Mouse (Mus musculus): Measurements from ENCODE around the gene Gin1. TPM values are rescaled to one million over a fixed set of nuclear protein-coding genes. Genes with fewer than 3 reads are reported as not detected.
"Not testable (repeated sequence)": the region's sequence is repeated elsewhere in the genome, so short reads cannot be mapped to it uniquely, and the experiment has no call there.

Gin1 gene
- polyA plus RNA-seq, 1 experiment: 10.4 TPM

- WGBS: 79% methylated on average over 4 of the region's 4 CpGs
- no peaks in the 10 kb centered on the region for H3K4me1 ChIP-seq (ENCODE audit: control insufficient read depth, insufficient read depth, low read length)
- no peaks in the 10 kb centered on the region for H3K27me3 ChIP-seq (ENCODE audit: control insufficient read depth, insufficient read depth, low read length)
- no peak overlapping the region for H3K4me3 ChIP-seq (replicated peaks; ENCODE audit: insufficient read depth, low read depth, low read length)
- H3K27ac ChIP-seq (ENCODE audit: insufficient read depth, low read length): no peak overlapping the region
- TF ChIP-seq CTCF (IDR thresholded peaks at IDR 0.05; ENCODE audit: borderline replicate concordance, insufficient read depth, low read depth, low read length) (no peak), POLR2A (IDR thresholded peaks at IDR 0.05; ENCODE audit: borderline replicate concordance, insufficient read depth, low read length) (no peak)
- no peak for DNase-seq
These were observed 15.6 kb upstream of the Gin1 start for GRCm38 (mm10) chr1:97754392-97754791.

GRCm38 (mm10) chr1:97759841-97760240 is 10.1 kb upstream of the Gin1 start:
- no peak for DNase-seq
- Histone ChIP-seq H3K27me3 (ENCODE audit: control insufficient read depth, insufficient read depth, low read length) (no peaks in the 10 kb centered on the region), H3K27ac (ENCODE audit: insufficient read depth, low read length) (no peak overlapping the region), H3K4me3 (replicated peaks; ENCODE audit: insufficient read depth, low read depth, low read length) (no peak overlapping the region), H3K4me1 (ENCODE audit: control insufficient read depth, insufficient read depth, low read length) (no peaks in the 10 kb centered on the region)
- no peak for TF ChIP-seq CTCF (IDR thresholded peaks at IDR 0.05; ENCODE audit: borderline replicate concordance, insufficient read depth, low read depth, low read length)
- no peak for TF ChIP-seq POLR2A (IDR thresholded peaks at IDR 0.05; ENCODE audit: borderline replicate concordance, insufficient read depth, low read length)

GRCm38 (mm10) chr1:97760598-97760997 is 9.4 kb upstream of the Gin1 start:
- no peak overlapping the region for H3K4me3 ChIP-seq (replicated peaks; ENCODE audit: insufficient read depth, low read depth, low read length)
- H3K27ac ChIP-seq (ENCODE audit: insufficient read depth, low read length): no peak overlapping the region
- no peak for DNase-seq
- H3K4me1 ChIP-seq (ENCODE audit: control insufficient read depth, insufficient read depth, low read length): no peaks in the 10 kb centered on the region
- TF ChIP-seq CTCF (IDR thresholded peaks at IDR 0.05; ENCODE audit: borderline replicate concordance, insufficient read depth, low read depth, low read length) (no peak), POLR2A (IDR thresholded peaks at IDR 0.05; ENCODE audit: borderline replicate concordance, insufficient read depth, low read length) (no peak)
- H3K27me3 ChIP-seq (ENCODE audit: control insufficient read depth, insufficient read depth, low read length): no peaks in the 10 kb centered on the region
- 86% methylated on average over 7 of the region's 7 CpGs for WGBS

- no peak overlapping the region for H3K4me3 ChIP-seq (replicated peaks; ENCODE audit: insufficient read depth, low read depth, low read length)
- H3K4me1 ChIP-seq (ENCODE audit: control insufficient read depth, insufficient read depth, low read length): no peaks in the 10 kb centered on the region
- no peak for TF ChIP-seq CTCF (IDR thresholded peaks at IDR 0.05; ENCODE audit: borderline replicate concordance, insufficient read depth, low read depth, low read length)
- no peak for TF ChIP-seq POLR2A (IDR thresholded peaks at IDR 0.05; ENCODE audit: borderline replicate concordance, insufficient read depth, low read length)
- no peak for DNase-seq
- 57% methylated on average over 6 of the region's 6 CpGs for WGBS
- H3K27ac ChIP-seq (ENCODE audit: insufficient read depth, low read length): no peak overlapping the region
- no peaks in the 10 kb centered on the region for H3K27me3 ChIP-seq (ENCODE audit: control insufficient read depth, insufficient read depth, low read length)
These were observed 8.5 kb upstream of the Gin1 start for GRCm38 (mm10) chr1:97761477-97761876.

GRCm38 (mm10) chr1:97765712-97766111 is 4.3 kb upstream of the Gin1 start:
- 86% methylated on average over 4 of the region's 4 CpGs for WGBS
- not testable (repeated sequence) for H3K4me1 ChIP-seq (ENCODE audit: control insufficient read depth, insufficient read depth, low read length); DNase-seq

GRCm38 (mm10) chr1:97768089-97768488 is 1.9 kb upstream of the Gin1 start:
- no peak overlapping the region for H3K4me3 ChIP-seq (replicated peaks; ENCODE audit: insufficient read depth, low read depth, low read length)
- TF ChIP-seq POLR2A (IDR thresholded peaks at IDR 0.05; ENCODE audit: borderline replicate concordance, insufficient read depth, low read length) (no peak), CTCF (IDR thresholded peaks at IDR 0.05; ENCODE audit: borderline replicate concordance, insufficient read depth, low read depth, low read length) (no peak)
- no peak for DNase-seq
- H3K4me1 ChIP-seq (ENCODE audit: control insufficient read depth, insufficient read depth, low read length): peaks cover 2% of the 10 kb centered on the region; the same call in 1 of the 2 replicates
- 92% methylated on average over 2 of the region's 2 CpGs for WGBS
- H3K27ac ChIP-seq (ENCODE audit: insufficient read depth, low read length): no peak overlapping the region
- no peaks in the 10 kb centered on the region for H3K27me3 ChIP-seq (ENCODE audit: control insufficient read depth, insufficient read depth, low read length)

More at GRCm38 (mm10) chr1:97765712-97766111, 4.3 kb upstream of the Gin1 start:
- not testable (repeated sequence) for H3K27ac ChIP-seq (ENCODE audit: insufficient read depth, low read length); H3K27me3 ChIP-seq (ENCODE audit: control insufficient read depth, insufficient read depth, low read length); H3K4me3 ChIP-seq (replicated peaks; ENCODE audit: insufficient read depth, low read depth, low read length)

GRCm38 (mm10) chr1:97768906-97769293 is 1.1 kb upstream of the Gin1 start:
- H3K27ac ChIP-seq (ENCODE audit: insufficient read depth, low read length): no peak overlapping the region
- H3K27me3 ChIP-seq (ENCODE audit: control insufficient read depth, insufficient read depth, low read length): no peaks in the 10 kb centered on the region
- WGBS: 10% methylated on average over 7 of the region's 7 CpGs
- H3K4me3 ChIP-seq (replicated peaks; ENCODE audit: insufficient read depth, low read depth, low read length): peak overlapping the region; percentile 95
- H3K4me1 ChIP-seq (ENCODE audit: control insufficient read depth, insufficient read depth, low read length): peaks cover 2% of the 10 kb centered on the region; the same call in 1 of the 2 replicates
- TF ChIP-seq CTCF (IDR thresholded peaks at IDR 0.05; ENCODE audit: borderline replicate concordance, insufficient read depth, low read depth, low read length): no peak
- TF ChIP-seq POLR2A (IDR thresholded peaks at IDR 0.05; ENCODE audit: borderline replicate concordance, insufficient read depth, low read length): no peak
- DNase-seq: no peak

- Histone ChIP-seq H3K4me1 (ENCODE audit: control insufficient read depth, insufficient read depth, low read length) (peaks cover 2% of the 10 kb centered on the region; the same call in 1 of the 2 replicates), H3K27ac (ENCODE audit: insufficient read depth, low read length) (peak overlapping the region; percentile 15), H3K27me3 (ENCODE audit: control insufficient read depth, insufficient read depth, low read length) (no peaks in the 10 kb centered on the region), H3K4me3 (replicated peaks; ENCODE audit: insufficient read depth, low read depth, low read length) (peak overlapping the region; percentile 95)
- no peak for TF ChIP-seq CTCF (IDR thresholded peaks at IDR 0.05; ENCODE audit: borderline replicate concordance, insufficient read depth, low read depth, low read length)
- TF ChIP-seq POLR2A (IDR thresholded peaks at IDR 0.05; ENCODE audit: borderline replicate concordance, insufficient read depth, low read length): no peak
- under 1% methylated on average over 40 of the region's 40 CpGs for WGBS
- peak in 1 of 2 experiments; percentile 37 for DNase-seq
These were observed 573 bp upstream of the Gin1 start for GRCm38 (mm10) chr1:97769294-97769903.
